Mouse (Mus musculus) intestine, embryonic 16.5 days (tissue): Measurements from ENCODE around the gene Yif1a. TPM values are rescaled to one million over a fixed set of nuclear protein-coding genes. Genes with fewer than 3 reads are reported as not detected.
A peak's percentile ranks its signal among the peaks of the same experiment; 100 is the strongest.

Experiments
- ATAC-seq: fragments of 200-750 bp; cut with Nextera tagmentation; 2 replicates; pipeline ENCODE4 v1.8.0; 2017; ENCODE audit warnings: moderate TSS enrichment, moderate library complexity
- H3K27ac ChIP-seq: fragments of 300-500 bp; sonication (generic); 2 replicates; pipeline ENCODE4 v1.5.1; 2014; ENCODE audit warnings: mild to moderate bottlenecking, low read length
- H3K27me3 ChIP-seq: fragments of 300-500 bp; sonication (generic); replicated peaks from 2 replicates; pipeline ENCODE4 v1.6.1; 2014; ENCODE audit warnings: low read length, control low read depth, mixed read lengths; ENCODE audit not compliant: control insufficient read depth, insufficient read depth
- H3K36me3 ChIP-seq: fragments of 300-500 bp; sonication (generic); 2 replicates; pipeline ENCODE4 v1.6.1; 2014; ENCODE audit warnings: low read length, control low read depth; ENCODE audit not compliant: control insufficient read depth, insufficient read depth
- H3K4me1 ChIP-seq: fragments of 300-500 bp; sonication (generic); 2 replicates; pipeline ENCODE4 v1.6.1; 2014; ENCODE audit warnings: low read length, control low read depth, mixed read lengths; ENCODE audit not compliant: control insufficient read depth, insufficient read depth
- H3K4me2 ChIP-seq: fragments of 300-500 bp; sonication (generic); 2 replicates; pipeline ENCODE4 v1.6.1; 2014; ENCODE audit warnings: low read depth, low read length, control low read depth
- H3K4me3 ChIP-seq: fragments of 300-500 bp; sonication (generic); 2 replicates; pipeline ENCODE4 v1.5.1; 2014; ENCODE audit warnings: mild to moderate bottlenecking, low read length
- H3K9ac ChIP-seq: fragments of 300-500 bp; sonication (generic); 2 replicates; pipeline ENCODE4 v1.6.1; 2014; ENCODE audit warnings: low read depth, low read length
- H3K9me3 ChIP-seq: fragments of 300-500 bp; sonication (generic); 2 replicates; pipeline ENCODE4 v1.6.1; 2016; ENCODE audit warnings: low read length, control low read depth; ENCODE audit not compliant: control insufficient read depth
- WGBS: fragments of 180-500 bp; shearing (Covaris S2); extraction: QIAGEN DNeasy Blood & Tissue Kit; methylation state at CpG from one replicate; pipeline ENCODE4 v1.1.7; 2014; 5-methylcytosine and 5-hydroxymethylcytosine counted together
- polyA plus RNA-seq: library from polyadenylated mRNA; unstranded; fragments of >200 nt; fragmentation: Nextera tagmentation; extraction: Ambion mirVana; gene quantifications from 2 replicates; pipeline ENCODE4 v1.2.1, GENCODE M21; 2015

Gene Yif1a
- polyA plus RNA-seq, 1 experiment from 2014 or later, result 155 TPM

- Histone ChIP-seq H3K27ac (no peak overlapping the region), H3K36me3 (peaks cover 2% of the 10 kb centered on the region), H3K9ac (no peak overlapping the region; the same call in 1 of the 2 replicates), H3K4me1 (peaks cover 31% of the 10 kb centered on the region), H3K9me3 (no peaks in the 10 kb centered on the region), H3K27me3 (no peaks in the 10 kb centered on the region), H3K4me3 (no peak overlapping the region), H3K4me2 (no peak overlapping the region)
- ATAC-seq, result no peak
- 70% methylated on average over 12 of the region's 12 CpGs for WGBS
These were observed 5.3 kb downstream of the Yif1a start for GRCm38 (mm10) chr19:5093481-5094242.

GRCm38 (mm10) chr19:5094243-5094632 lies 5.9 kb downstream of the Yif1a start:
- H3K4me3 ChIP-seq, result no peak overlapping the region
- peak; percentile 70 for ATAC-seq
- no peak overlapping the region for H3K4me2 ChIP-seq
- WGBS, result under 1% methylated on average over 21 of the region's 21 CpGs
- no peak overlapping the region for H3K27ac ChIP-seq
- H3K4me1 ChIP-seq, result peaks cover 30% of the 10 kb centered on the region
- H3K27me3 ChIP-seq, result no peaks in the 10 kb centered on the region
- H3K9me3 ChIP-seq, result no peaks in the 10 kb centered on the region
- H3K9ac ChIP-seq, result no peak overlapping the region
- H3K36me3 ChIP-seq, result peaks cover 2% of the 10 kb centered on the region

- Histone ChIP-seq H3K4me1 (peaks cover 27% of the 10 kb centered on the region), H3K9me3 (no peaks in the 10 kb centered on the region), H3K9ac (no peak overlapping the region), H3K36me3 (peaks cover 2% of the 10 kb centered on the region), H3K27ac (no peak overlapping the region), H3K4me3 (no peak overlapping the region), H3K4me2 (no peak overlapping the region), H3K27me3 (no peaks in the 10 kb centered on the region)
- no peak; the same call in 1 of the 2 replicates for ATAC-seq
- WGBS, result 43% methylated on average over 11 of the region's 11 CpGs
These were observed 6.5 kb downstream of the Yif1a start for GRCm38 (mm10) chr19:5094746-5095417.

GRCm38 (mm10) chr19:5095887-5096474 lies 7.6 kb downstream of the Yif1a start:
- WGBS, result 14% methylated on average over 9 of the region's 9 CpGs
- ATAC-seq, result no peak
- no peak overlapping the region for H3K27ac ChIP-seq
- no peaks in the 10 kb centered on the region for H3K27me3 ChIP-seq
- H3K4me2 ChIP-seq, result no peak overlapping the region
- H3K9ac ChIP-seq, result peak overlapping the region; percentile 39; the same call in 1 of the 2 replicates
- peaks cover 27% of the 10 kb centered on the region for H3K4me1 ChIP-seq
- peaks cover 8% of the 10 kb centered on the region for H3K36me3 ChIP-seq
- H3K9me3 ChIP-seq, result no peaks in the 10 kb centered on the region
- no peak overlapping the region for H3K4me3 ChIP-seq

- peaks cover 27% of the 10 kb centered on the region for H3K4me1 ChIP-seq
- peak overlapping the region; percentile 100 for H3K4me2 ChIP-seq
- no peaks in the 10 kb centered on the region for H3K27me3 ChIP-seq
- peak; percentile 6; the same call in 1 of the 2 replicates for ATAC-seq
- 4% methylated on average over 20 of the region's 31 CpGs for WGBS
- peaks cover 17% of the 10 kb centered on the region for H3K36me3 ChIP-seq
- peak overlapping the region; percentile 78 for H3K9ac ChIP-seq
- no peak overlapping the region for H3K27ac ChIP-seq
- H3K9me3 ChIP-seq, result no peaks in the 10 kb centered on the region
- H3K4me3 ChIP-seq, result peak overlapping the region; percentile 61
These were observed 9.4 kb downstream of the Yif1a start for GRCm38 (mm10) chr19:5097521-5098362.

GRCm38 (mm10) chr19:5098363-5099143 lies 10.2 kb downstream of the Yif1a start, which contains the start of gene Cnih2:
Gene Cnih2, minus strand, starts transcription at chr19:5098521.
- Histone ChIP-seq H3K4me3 (peak within 1 kb of the TSS; percentile 61), H3K4me2 (peak within 1 kb of the TSS; percentile 100), H3K4me1 (peaks cover 27% of the 10 kb centered on the region), H3K9ac (peak within 1 kb of the TSS; percentile 78), H3K27me3 (no peaks in the 10 kb centered on the region), H3K9me3 (no peaks in the 10 kb centered on the region), H3K36me3 (peaks cover 17% of the 10 kb centered on the region), H3K27ac (no peak within 1 kb of the TSS)
- peak; percentile 70 for ATAC-seq
- WGBS, result 5% methylated on average over 40 of the region's 48 CpGs

GRCm38 (mm10) chr19:5106074-5106473 lies 17.7 kb downstream of the Yif1a start:
- Histone ChIP-seq H3K9ac (peak overlapping the region; percentile 95), H3K27ac (peak overlapping the region; percentile 91), H3K36me3 (peaks cover 14% of the 10 kb centered on the region), H3K4me3 (peak overlapping the region; percentile 85), H3K4me1 (peaks cover 20% of the 10 kb centered on the region), H3K4me2 (peak overlapping the region; percentile 88), H3K9me3 (no peaks in the 10 kb centered on the region), H3K27me3 (no peaks in the 10 kb centered on the region)
- 7% methylated on average over 9 of the region's 9 CpGs for WGBS
- ATAC-seq, result no peak

GRCm38 (mm10) chr19:5106731-5107191 lies 18.4 kb downstream of the Yif1a start, which contains the start of gene Rab1b:
Gene Rab1b, minus strand, starts transcription at chr19:5107072.
- peaks cover 20% of the 10 kb centered on the region for H3K4me1 ChIP-seq
- peak; percentile 94 for ATAC-seq
- peak within 1 kb of the TSS; percentile 85 for H3K4me3 ChIP-seq
- peak within 1 kb of the TSS; percentile 91 for H3K27ac ChIP-seq
- H3K36me3 ChIP-seq, result peaks cover 10% of the 10 kb centered on the region
- H3K9ac ChIP-seq, result peak within 1 kb of the TSS; percentile 95
- H3K4me2 ChIP-seq, result peak within 1 kb of the TSS; percentile 88
- no peaks in the 10 kb centered on the region for H3K27me3 ChIP-seq
- under 1% methylated on average over 46 of the region's 46 CpGs for WGBS
- H3K9me3 ChIP-seq, result no peaks in the 10 kb centered on the region
